Mouse (Mus musculus) gastrocnemius, postnatal 36 days (tissue): ENCODE results near the gene Gtsf1l. TPM values are rescaled to one million over a fixed set of nuclear protein-coding genes. Genes with fewer than 3 reads are reported as not detected.
A peak's percentile ranks its signal among the peaks of the same experiment; 100 is the strongest.

Experiments used
- DNase-seq, 2 experiments: peaks; one replicate each; pipeline ENCODE4 v3.0.0; 2022
- intact Hi-C: fragments of 180-260 bp; cut with DNase I; formaldehyde crosslinking; loops from one replicate; pipeline ENCODE4 v1.15.1; 2025
- long read RNA-seq, 2 experiments: library from polyadenylated mRNA; stranded (forward); transcript quantifications; one replicate each; pipeline ENCODE4 v2.0.0; 2021
- total RNA-seq, 2 experiments: library from RNA; stranded (reverse); gene quantifications; 2 replicates each; pipeline ENCODE4 v1.2.3; 2021

Gtsf1l gene
- not detected for total RNA-seq
- long read RNA-seq, experiment 1 = 0 reads
- long read RNA-seq, experiment 2 = 0 reads

GRCm38 (mm10) chr2:163087728-163088127 lies at the start of gene Gtsf1l:
Gene Gtsf1l, minus strand, starts transcription at chr2:163087855.
- intact Hi-C loops = no loop called here

DNA sequence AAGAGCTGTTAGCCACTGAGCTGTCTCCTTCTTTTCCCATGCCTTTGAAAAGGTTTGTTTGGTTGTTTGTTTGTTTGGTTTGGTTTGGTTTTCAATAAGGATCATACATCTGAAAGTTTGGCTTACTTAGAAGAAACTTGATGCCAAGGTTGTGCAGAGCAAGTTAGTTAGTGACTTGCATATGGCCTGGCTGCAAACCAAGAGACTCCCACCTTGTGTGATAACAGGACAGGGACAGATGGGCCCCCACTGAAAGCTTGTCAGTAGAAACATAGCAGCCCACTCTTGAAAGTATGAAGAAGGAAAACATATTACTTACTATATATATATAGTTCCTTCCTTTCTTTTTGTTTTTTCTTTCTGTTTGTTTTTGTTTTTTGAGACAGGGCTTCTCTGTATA lies 49.3 kb upstream of the Gtsf1l start:
- DNase-seq = no peak
- intact Hi-C loops = no loop called here

More at GRCm38 (mm10) chr2:163087728-163088127, at the start of gene Gtsf1l:
- no peak for DNase-seq

- intact Hi-C loops = no loop called here
- no peak for DNase-seq
These were observed 48.3 kb upstream of the Gtsf1l start for GRCm38 (mm10) chr2:163135931-163136330.

- intact Hi-C loops = no loop called here
- DNase-seq = no peak
These were observed 44.7 kb upstream of the Gtsf1l start for GRCm38 (mm10) chr2:163132314-163132713.

GRCm38 (mm10) chr2:163130837-163131236 lies 43.2 kb upstream of the Gtsf1l start:
- intact Hi-C loops = no loop called here
- no peak for DNase-seq

GRCm38 (mm10) chr2:163123496-163123895 lies 35.8 kb upstream of the Gtsf1l start:
- intact Hi-C loops = no loop called here

GRCm38 (mm10) chr2:163122319-163122718 lies 34.7 kb upstream of the Gtsf1l start:
- intact Hi-C loops = no loop called here
- peak; percentile 22 to 25 for DNase-seq

More at GRCm38 (mm10) chr2:163123496-163123895, 35.8 kb upstream of the Gtsf1l start:
- DNase-seq = no peak

DNA sequence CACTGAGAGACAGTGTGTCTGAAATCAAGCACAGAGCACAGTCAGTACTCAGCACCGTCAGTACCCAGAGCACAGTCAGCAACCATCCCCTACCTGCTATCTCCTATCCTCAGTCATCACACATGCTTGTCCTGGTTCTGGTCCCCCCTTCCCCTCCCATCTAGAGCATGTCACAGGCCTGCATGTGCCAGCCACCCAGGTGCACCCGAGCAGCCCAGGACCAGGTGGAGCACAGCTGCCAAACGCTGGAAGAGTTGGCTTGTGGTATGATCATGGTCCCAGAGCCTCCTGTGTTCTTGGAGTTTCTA lies 33.7 kb upstream of the Gtsf1l start:
- intact Hi-C loops = no loop called here
- DNase-seq = no peak

DNA sequence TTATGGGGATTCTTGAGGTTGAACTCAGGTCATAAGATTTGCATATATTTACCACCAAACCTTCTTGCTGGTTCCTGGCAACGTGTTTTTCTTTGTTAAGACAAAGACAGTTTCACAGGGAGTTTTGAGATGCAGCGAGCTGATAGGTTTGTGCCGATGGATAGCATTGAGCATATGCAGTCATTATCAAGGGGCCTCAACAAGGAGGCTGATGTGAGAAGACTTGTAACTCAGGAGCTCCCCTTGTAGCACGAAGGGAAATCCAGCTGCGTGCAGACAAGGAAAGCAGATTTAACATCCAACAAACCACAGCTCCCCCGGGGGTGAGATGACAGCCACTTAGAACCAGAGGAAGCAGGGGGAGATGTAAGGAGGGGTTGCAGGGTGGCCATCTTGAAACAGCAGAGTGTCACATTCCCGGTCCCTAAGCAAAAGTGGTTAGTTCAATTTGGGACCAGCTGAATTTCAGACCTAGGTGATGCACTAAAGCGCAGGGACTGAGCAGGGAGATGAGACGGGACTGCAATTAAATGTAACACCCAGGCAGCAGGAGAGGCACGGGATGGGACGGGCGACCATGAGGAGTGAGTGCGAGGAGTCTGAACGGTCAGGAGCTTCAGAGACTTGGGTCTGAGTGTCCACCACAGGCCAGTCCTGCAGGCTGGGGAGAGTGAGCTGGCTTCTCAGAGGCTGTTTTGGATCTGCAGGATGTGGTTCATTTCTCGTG lies 33.1 kb upstream of the Gtsf1l start:
- intact Hi-C loops = no loop called here
- no peak for DNase-seq

- no peak for DNase-seq
- intact Hi-C loops = no loop called here
These were observed 24.0 kb upstream of the Gtsf1l start for GRCm38 (mm10) chr2:163111413-163112201.

- intact Hi-C loops = no loop called here
- no peak for DNase-seq
These were observed 23.1 kb upstream of the Gtsf1l start for GRCm38 (mm10) chr2:163110706-163111105.

DNA sequence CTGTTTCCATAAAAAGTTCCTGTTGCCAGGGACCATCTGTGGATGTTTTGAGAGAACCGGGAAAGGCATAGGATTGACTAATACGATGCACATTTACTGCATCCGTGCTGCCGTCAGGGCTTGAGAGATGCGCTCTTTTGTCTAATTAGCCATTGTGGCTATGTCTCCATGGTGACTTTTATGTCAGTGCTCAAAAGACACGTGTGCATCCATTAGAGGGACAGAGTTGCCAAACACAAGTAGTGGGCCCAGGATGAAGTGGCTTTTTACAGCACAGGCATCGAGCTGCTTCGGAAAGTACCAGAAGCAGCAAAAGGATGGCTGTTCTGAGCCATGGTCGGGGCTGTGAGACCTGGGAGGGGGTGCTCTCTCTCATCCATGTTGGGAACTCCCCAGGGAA lies 20.7 kb upstream of the Gtsf1l start:
- no peak for DNase-seq
- intact Hi-C loops = no loop called here

DNA sequence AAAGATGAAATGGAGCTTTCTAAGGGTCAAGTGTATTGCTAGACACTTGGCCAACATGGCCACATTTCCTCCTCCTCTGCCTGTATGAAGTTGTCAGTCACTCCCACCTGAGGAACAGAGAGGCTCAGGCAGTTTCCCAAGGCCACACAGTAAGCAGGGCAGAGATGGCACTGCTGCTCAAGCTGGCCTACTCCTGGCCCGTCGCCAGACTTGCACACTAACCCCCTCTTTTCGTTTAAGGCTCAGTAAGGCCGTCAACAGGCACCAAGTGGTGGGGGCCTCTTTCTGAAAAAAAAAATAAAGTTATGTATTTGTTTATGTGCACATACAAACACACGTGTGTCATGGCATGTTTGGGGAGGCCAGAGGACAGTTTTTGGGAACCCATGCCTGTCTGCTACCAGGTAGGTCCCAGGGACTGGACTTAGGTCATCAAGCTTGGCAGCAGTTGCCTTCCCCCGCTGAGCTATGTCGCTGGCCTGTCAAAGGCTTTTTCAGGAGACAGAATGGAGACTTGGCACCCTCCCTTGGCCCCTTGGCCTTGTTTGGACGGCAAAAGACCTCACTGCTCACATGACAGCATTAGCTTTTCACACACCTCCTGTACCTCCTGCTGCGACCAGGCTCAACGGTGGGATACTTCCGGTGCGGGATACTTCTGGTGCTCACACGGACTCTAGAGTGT lies 16.6 kb upstream of the Gtsf1l start:
- intact Hi-C loops = loop anchor here (2.0 kb wide), 1 partner anchor 229 kb away; no protein-coding TSS in a partner anchor
- DNase-seq = no peak

GRCm38 (mm10) chr2:163102900-163103653 lies 15.4 kb upstream of the Gtsf1l start:
- DNase-seq = no peak
- intact Hi-C loops = no loop called here

DNA sequence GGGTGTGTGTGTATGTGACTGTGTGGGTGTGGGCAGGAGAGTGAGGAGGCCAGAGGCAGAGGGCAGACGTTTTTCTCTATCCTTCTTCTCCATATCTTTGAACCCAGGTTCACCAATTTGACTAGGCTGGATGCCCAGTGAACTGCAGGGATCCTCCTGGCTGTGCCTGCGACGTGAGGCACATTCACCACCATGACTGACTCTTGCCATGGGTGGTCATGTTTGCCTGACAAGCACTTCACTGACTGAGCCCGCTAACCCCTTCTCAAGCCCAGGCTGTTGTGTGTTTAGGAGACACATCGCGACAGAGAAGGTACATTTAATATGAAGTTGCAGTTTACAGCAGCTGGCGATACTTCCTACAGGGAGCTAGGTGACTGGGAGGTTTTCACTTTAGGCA lies 14.6 kb upstream of the Gtsf1l start:
- DNase-seq = no peak
- intact Hi-C loops = no loop called here

DNA sequence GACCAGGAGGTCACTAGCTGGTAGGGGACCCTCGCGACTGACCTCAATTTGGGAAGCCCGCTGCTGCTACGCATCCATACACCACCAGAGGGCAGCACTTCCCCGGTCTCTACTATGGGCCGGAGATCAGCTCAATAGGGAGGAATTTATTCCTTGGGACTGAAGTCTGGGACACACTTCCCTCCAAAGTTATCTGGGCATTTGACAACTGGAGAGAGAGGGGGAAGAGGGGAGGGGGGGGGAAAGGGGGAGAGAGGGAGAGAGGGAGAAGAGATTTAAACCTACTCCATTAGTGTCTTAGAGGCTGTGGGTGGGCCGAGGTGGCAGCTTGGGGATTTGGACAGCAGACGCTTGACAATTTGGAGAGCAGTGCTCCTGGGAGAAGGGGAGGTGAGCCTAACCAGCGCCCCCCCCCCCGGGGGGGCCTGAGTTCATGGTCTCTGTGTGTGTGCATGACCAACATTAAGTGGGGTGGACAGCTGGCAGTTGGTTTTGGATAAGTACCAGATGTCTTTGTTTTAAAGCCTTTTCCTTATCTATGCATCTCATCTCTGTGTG lies 14.1 kb upstream of the Gtsf1l start:
- DNase-seq = peak; percentile 24 to 46
- intact Hi-C loops = loop anchor here (2.0 kb wide), 1 partner anchor 299 kb away; no protein-coding TSS in a partner anchor

DNA sequence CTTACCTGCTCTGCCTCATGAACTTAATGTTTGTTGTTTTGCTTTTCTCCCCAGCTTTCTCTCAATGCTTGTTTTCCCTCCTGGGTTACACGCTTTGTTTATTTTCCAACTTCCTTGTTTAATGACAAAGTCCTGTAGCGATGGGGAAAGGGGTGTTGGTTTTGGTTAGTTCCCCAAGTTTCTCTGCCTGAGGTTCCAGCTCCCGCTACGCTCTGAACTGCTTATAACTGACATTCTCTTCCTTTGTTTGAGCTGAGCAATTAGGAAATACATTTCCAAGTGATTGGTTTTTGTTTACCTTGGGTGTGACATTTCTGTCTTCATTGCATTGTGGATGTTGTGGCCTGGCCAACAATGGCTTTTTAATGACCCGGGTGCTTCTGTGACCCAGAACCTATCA lies 12.9 kb upstream of the Gtsf1l start:
- DNase-seq = no peak
- intact Hi-C loops = loop anchor here (2.0 kb wide), 1 partner anchor 300 kb away; no protein-coding TSS in a partner anchor

DNA sequence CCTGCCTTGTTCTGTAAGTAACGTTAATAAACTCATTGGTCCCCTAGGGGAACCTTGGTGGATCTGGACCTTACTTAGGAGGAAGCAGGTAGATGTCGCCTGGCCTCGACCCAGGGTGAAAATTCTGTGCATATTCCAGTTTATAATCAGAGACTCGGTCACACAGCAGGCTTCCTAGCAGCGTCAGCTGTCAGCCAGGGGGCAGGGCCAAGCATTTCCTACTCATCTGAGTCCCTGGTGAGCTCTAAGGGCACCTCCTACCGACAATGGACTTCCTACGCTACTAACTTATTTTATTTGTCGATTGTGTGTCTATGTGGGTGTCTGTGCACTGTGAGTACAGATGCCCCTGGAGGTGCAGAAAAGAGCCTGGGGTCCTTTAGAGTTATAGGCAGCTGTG lies 12.3 kb upstream of the Gtsf1l start:
- intact Hi-C loops = loop anchor here (2.0 to 10.0 kb wide), 2 partner anchors 175 to 301 kb away; no protein-coding TSS in a partner anchor
- no peak for DNase-seq

- DNase-seq = no peak
- intact Hi-C loops = loop anchor here (10.0 kb wide), 1 partner anchor 171 kb away; no protein-coding TSS in a partner anchor
These were observed 8.1 kb upstream of the Gtsf1l start for GRCm38 (mm10) chr2:163095784-163096183.

GRCm38 (mm10) chr2:163094909-163095308 lies 7.3 kb upstream of the Gtsf1l start:
- no peak for DNase-seq
- intact Hi-C loops = loop anchor here (10.0 kb wide), 1 partner anchor 170 kb away; no protein-coding TSS in a partner anchor
